Mouse (Mus musculus) limb, embryonic 12.5 days (tissue): ENCODE results near the gene Flnb. TPM values are rescaled to one million over a fixed set of nuclear protein-coding genes. Genes with fewer than 3 reads are reported as not detected.

Experiments used
- ATAC-seq: fragments of 200-750 bp; cut with Nextera tagmentation; 2 replicates; pipeline ENCODE4 v1.8.0; 2017; ENCODE audit warnings: low read depth, moderate TSS enrichment; ENCODE audit not compliant: insufficient number of reproducible peaks, insufficient read depth, low FRiP score, low TSS enrichment
- H3K27ac ChIP-seq: fragments of 300-500 bp; sonication (generic); 2 replicates; pipeline ENCODE4 v1.5.1; 2016; ENCODE audit warnings: mild to moderate bottlenecking, moderate library complexity
- H3K27me3 ChIP-seq: fragments of 300-500 bp; sonication (generic); 2 replicates; pipeline ENCODE4 v1.6.1; 2016; ENCODE audit warnings: mild to moderate bottlenecking, moderate library complexity
- H3K36me3 ChIP-seq: fragments of 300-500 bp; sonication (generic); 2 replicates; pipeline ENCODE4 v1.6.1; 2016; ENCODE audit warnings: mild to moderate bottlenecking, moderate library complexity
- H3K4me1 ChIP-seq: fragments of 300-500 bp; sonication (generic); replicated peaks from 2 replicates; pipeline ENCODE4 v1.6.1; 2016
- H3K4me2 ChIP-seq: fragments of 300-500 bp; sonication (generic); 2 replicates; pipeline ENCODE4 v1.6.1; 2016; ENCODE audit warnings: mild to moderate bottlenecking, moderate library complexity
- H3K4me3 ChIP-seq: fragments of 300-500 bp; sonication (generic); replicated peaks from 2 replicates; pipeline ENCODE4 v1.5.1; 2016; ENCODE audit warnings: mild to moderate bottlenecking
- H3K9ac ChIP-seq: fragments of 300-500 bp; sonication (generic); replicated peaks from 2 replicates; pipeline ENCODE4 v1.6.1; 2016; ENCODE audit warnings: mild to moderate bottlenecking, moderate library complexity
- H3K9me3 ChIP-seq: fragments of 300-500 bp; sonication (generic); 2 replicates; pipeline ENCODE4 v1.6.1; 2016; ENCODE audit warnings: mild to moderate bottlenecking, moderate library complexity
- WGBS: fragments of 180-500 bp; shearing (Covaris S2); methylation state at CpG from one replicate; pipeline ENCODE4 v1.1.7; 2016; 5-methylcytosine and 5-hydroxymethylcytosine counted together
- polyA plus RNA-seq: library from polyadenylated mRNA; unstranded; fragments of >200 nt; fragmentation: Nextera tagmentation; extraction: Ambion mirVana; gene quantifications from 2 replicates; pipeline ENCODE4 v1.2.1, GENCODE M21; 2016

Gene Flnb
- polyA plus RNA-seq, 1 experiment from 2014 or later = 56.7 TPM

GRCm38 (mm10) chr14:7974643-7975042 lies 156.9 kb downstream of the Flnb start:
- H3K4me3 ChIP-seq = no peak overlapping the region
- ATAC-seq = no peak
- no peaks in the 10 kb centered on the region for H3K4me1 ChIP-seq
- no peaks in the 10 kb centered on the region for H3K36me3 ChIP-seq
- no peaks in the 10 kb centered on the region for H3K9me3 ChIP-seq
- no peak overlapping the region for H3K9ac ChIP-seq
- WGBS = 74% methylated on average over 1 of the region's 1 CpGs
- no peak overlapping the region for H3K27ac ChIP-seq
- H3K4me2 ChIP-seq = no peak overlapping the region
- no peaks in the 10 kb centered on the region for H3K27me3 ChIP-seq

- Histone ChIP-seq H3K9ac (no peak overlapping the region), H3K9me3 (no peaks in the 10 kb centered on the region), H3K36me3 (no peaks in the 10 kb centered on the region), H3K4me2 (no peak overlapping the region), H3K4me1 (no peaks in the 10 kb centered on the region), H3K27ac (no peak overlapping the region), H3K4me3 (no peak overlapping the region), H3K27me3 (no peaks in the 10 kb centered on the region)
- 85% methylated on average over 6 of the region's 6 CpGs for WGBS
- ATAC-seq = no peak
Observed at GRCm38 (mm10) chr14:7975177-7975576, 157.4 kb downstream of the Flnb start.

- no peak for ATAC-seq
- 86% methylated on average over 1 of the region's 1 CpGs for WGBS
Observed at GRCm38 (mm10) chr14:7977471-7977870, 159.7 kb downstream of the Flnb start.

DNA sequence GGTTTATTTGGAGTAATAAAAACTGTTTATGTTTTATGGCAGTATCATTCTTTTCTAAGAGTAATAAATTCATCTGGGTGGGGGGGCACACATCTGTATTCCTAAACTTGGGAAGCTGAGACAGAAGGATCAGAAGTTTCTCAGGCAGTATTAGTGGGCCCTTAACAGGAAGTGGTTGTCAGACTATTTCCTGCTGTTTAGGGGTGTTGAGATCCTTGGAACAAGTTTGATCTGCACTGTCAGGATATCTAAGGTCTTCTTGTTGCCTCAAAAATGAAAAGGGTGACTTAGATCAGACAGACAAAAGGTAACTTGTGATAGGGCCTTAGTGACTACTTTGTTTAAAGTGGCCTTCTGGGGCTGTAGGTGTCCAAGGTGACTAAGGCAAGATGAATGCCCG lies 160.4 kb downstream of the Flnb start:
- H3K4me1 ChIP-seq = no peaks in the 10 kb centered on the region
- no peak overlapping the region for H3K9ac ChIP-seq
- no peaks in the 10 kb centered on the region for H3K9me3 ChIP-seq
- no peak overlapping the region for H3K27ac ChIP-seq
- ATAC-seq = no peak
- no peaks in the 10 kb centered on the region for H3K36me3 ChIP-seq
- WGBS = 84% methylated on average over 1 of the region's 1 CpGs
- no peak overlapping the region for H3K4me2 ChIP-seq
- H3K27me3 ChIP-seq = no peaks in the 10 kb centered on the region
- H3K4me3 ChIP-seq = no peak overlapping the region

More at GRCm38 (mm10) chr14:7977471-7977870, 159.7 kb downstream of the Flnb start:
- no peak overlapping the region for H3K4me3 ChIP-seq
- H3K27ac ChIP-seq = no peak overlapping the region
- H3K9me3 ChIP-seq = no peaks in the 10 kb centered on the region
- H3K27me3 ChIP-seq = no peaks in the 10 kb centered on the region
- H3K9ac ChIP-seq = no peak overlapping the region
- no peaks in the 10 kb centered on the region for H3K4me1 ChIP-seq
- H3K36me3 ChIP-seq = no peaks in the 10 kb centered on the region
- H3K4me2 ChIP-seq = no peak overlapping the region

GRCm38 (mm10) chr14:7981226-7981625 lies 163.5 kb downstream of the Flnb start:
- Histone ChIP-seq H3K9me3 (no peaks in the 10 kb centered on the region), H3K4me1 (no peaks in the 10 kb centered on the region), H3K27ac (no peak overlapping the region), H3K36me3 (no peaks in the 10 kb centered on the region), H3K9ac (no peak overlapping the region), H3K4me3 (no peak overlapping the region), H3K4me2 (no peak overlapping the region), H3K27me3 (no peaks in the 10 kb centered on the region)
- ATAC-seq = no peak
- 95% methylated on average over 1 of the region's 1 CpGs for WGBS

DNA sequence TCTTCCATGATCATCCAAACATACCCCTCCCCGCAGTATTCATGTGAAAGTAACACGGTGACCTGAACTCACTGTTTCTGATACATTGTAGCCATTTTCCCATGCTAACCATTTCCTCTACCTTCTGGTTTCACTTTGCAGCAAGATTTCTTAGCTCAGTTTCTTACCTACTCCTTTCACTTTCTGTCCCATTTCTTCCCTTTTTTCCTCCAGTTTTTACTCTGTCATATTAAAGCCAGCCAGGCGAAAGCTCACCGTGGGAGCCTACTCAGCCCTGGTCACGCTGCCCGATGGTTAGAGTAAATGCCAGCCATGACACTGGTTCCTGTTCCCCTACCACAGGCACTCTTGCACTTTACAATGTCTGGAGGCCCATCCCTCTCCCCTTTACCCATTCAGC lies 169.2 kb downstream of the Flnb start:
- no peaks in the 10 kb centered on the region for H3K27me3 ChIP-seq
- no peaks in the 10 kb centered on the region for H3K36me3 ChIP-seq
- peaks cover 4% of the 10 kb centered on the region; the same call in 1 of the 2 replicates for H3K4me1 ChIP-seq
- no peak overlapping the region for H3K4me3 ChIP-seq
- H3K9ac ChIP-seq = no peak overlapping the region
- no peaks in the 10 kb centered on the region for H3K9me3 ChIP-seq
- no peak overlapping the region for H3K4me2 ChIP-seq
- ATAC-seq = no peak
- WGBS = 90% methylated on average over 6 of the region's 6 CpGs
- H3K27ac ChIP-seq = no peak overlapping the region

DNA sequence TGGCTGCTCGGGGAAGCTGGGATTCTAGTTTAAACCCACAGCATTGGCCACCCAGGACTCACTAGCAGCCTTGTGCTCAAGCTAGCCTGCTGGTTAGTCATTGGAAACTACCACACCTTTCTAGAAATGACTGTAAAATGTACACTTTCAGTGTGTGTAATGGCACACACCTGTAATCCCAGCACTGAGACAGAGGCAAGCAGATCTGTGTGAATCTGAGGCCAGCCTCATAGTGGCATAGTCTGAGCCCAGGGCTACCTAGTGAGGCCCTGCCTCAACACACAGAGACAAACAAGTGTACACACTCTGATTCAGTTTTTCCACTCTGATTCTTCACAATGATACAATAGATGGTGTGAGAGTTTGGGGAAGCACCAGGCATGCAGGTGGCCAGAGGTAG lies 171.6 kb downstream of the Flnb start:
- no peak for ATAC-seq

GRCm38 (mm10) chr14:7989961-7990360 lies 172.2 kb downstream of the Flnb start:
- H3K36me3 ChIP-seq = no peaks in the 10 kb centered on the region
- no peaks in the 10 kb centered on the region; the same call in 1 of the 2 replicates for H3K27me3 ChIP-seq
- ATAC-seq = no peak
- 77% methylated on average over 3 of the region's 3 CpGs for WGBS
- H3K4me2 ChIP-seq = no peak overlapping the region
- no peaks in the 10 kb centered on the region for H3K9me3 ChIP-seq
- H3K27ac ChIP-seq = no peak overlapping the region
- H3K9ac ChIP-seq = no peak overlapping the region
- peaks cover 4% of the 10 kb centered on the region; the same call in 1 of the 2 replicates for H3K4me1 ChIP-seq
- no peak overlapping the region for H3K4me3 ChIP-seq

More for the DNA sequence above, 171.6 kb downstream of the Flnb start:
- no peak overlapping the region for H3K9ac ChIP-seq
- 64% methylated on average over 1 of the region's 1 CpGs for WGBS
- H3K27me3 ChIP-seq = no peaks in the 10 kb centered on the region; the same call in 1 of the 2 replicates
- no peaks in the 10 kb centered on the region for H3K9me3 ChIP-seq
- no peak overlapping the region for H3K4me3 ChIP-seq
- H3K4me1 ChIP-seq = peaks cover 4% of the 10 kb centered on the region; the same call in 1 of the 2 replicates
- no peaks in the 10 kb centered on the region for H3K36me3 ChIP-seq
- H3K4me2 ChIP-seq = no peak overlapping the region
- H3K27ac ChIP-seq = no peak overlapping the region

DNA sequence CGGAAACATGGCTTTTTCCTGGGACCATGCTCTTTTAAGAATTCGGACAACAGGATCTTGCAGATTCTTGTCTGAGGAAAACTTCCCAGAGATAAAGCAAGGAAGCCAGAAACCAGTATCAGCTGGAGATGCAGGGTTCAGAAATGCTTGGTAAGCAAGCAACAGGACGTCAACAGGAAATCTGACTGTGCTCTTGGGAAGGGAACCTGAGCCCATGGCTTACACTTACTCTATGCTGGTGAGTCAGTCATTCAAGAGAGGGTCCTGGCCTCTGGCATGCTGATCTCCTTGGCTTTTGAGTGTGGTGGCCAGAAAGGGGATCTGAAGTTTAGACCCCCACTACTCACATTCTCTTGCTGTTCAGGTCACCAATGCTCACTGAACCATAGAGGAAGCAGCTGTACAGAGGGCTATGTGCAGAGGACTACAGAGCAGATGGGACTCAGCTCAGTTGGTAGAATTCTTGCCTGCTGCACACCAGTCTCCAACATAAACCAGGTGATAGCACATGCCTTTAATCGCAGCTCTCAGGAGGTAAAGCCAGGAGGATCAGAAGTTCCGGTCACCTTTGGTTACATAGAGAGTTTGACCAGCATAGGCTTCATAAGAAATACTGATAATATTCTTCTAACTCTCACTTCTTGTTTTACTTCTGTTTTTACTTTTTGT lies 173.5 kb downstream of the Flnb start:
- 81% methylated on average over 5 of the region's 5 CpGs for WGBS
- peaks cover 5% of the 10 kb centered on the region for H3K27me3 ChIP-seq
- no peaks in the 10 kb centered on the region for H3K9me3 ChIP-seq
- no peak for ATAC-seq
- no peaks in the 10 kb centered on the region for H3K36me3 ChIP-seq
- H3K4me1 ChIP-seq = peaks cover 4% of the 10 kb centered on the region; the same call in 1 of the 2 replicates
- no peak overlapping the region for H3K4me2 ChIP-seq
- no peak overlapping the region for H3K27ac ChIP-seq
- H3K4me3 ChIP-seq = no peak overlapping the region
- no peak overlapping the region for H3K9ac ChIP-seq

DNA sequence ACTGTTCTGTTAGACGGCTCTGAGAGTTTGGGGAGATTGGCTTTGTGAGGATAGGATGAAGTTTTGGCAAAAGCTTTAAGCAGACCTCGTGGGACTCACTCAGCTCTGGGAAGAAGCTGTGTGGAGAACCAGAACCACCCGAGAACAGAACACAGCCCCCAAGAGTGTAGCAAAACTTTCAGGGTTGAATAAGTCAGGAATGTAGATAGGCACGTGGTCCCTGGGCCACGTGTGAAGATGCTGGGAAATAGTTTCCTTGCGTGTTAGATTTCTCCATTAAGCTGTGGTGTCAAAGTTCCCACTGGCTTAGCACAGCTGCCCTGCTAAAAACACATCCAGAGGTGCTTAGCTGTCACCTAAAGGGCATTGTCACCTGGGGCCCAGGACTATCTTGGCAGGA lies 174.4 kb downstream of the Flnb start:
- Histone ChIP-seq H3K4me1 (peaks cover 4% of the 10 kb centered on the region; the same call in 1 of the 2 replicates), H3K4me3 (no peak overlapping the region), H3K9me3 (no peaks in the 10 kb centered on the region), H3K9ac (no peak overlapping the region), H3K36me3 (no peaks in the 10 kb centered on the region), H3K4me2 (no peak overlapping the region), H3K27ac (no peak overlapping the region), H3K27me3 (peaks cover 5% of the 10 kb centered on the region)
- no peak for ATAC-seq
- WGBS = 54% methylated on average over 6 of the region's 6 CpGs

GRCm38 (mm10) chr14:7994271-7994767 lies 176.6 kb downstream of the Flnb start, which contains the start of gene Dnase1l3:
Dnase1l3 (minus strand) TSS chr14:7994573.
- Histone ChIP-seq H3K27me3 (peaks cover 13% of the 10 kb centered on the region), H3K36me3 (no peaks in the 10 kb centered on the region), H3K4me2 (no peak within 1 kb of the TSS), H3K9ac (no peak within 1 kb of the TSS), H3K4me1 (peaks cover 4% of the 10 kb centered on the region; the same call in 1 of the 2 replicates), H3K9me3 (no peaks in the 10 kb centered on the region), H3K4me3 (no peak within 1 kb of the TSS), H3K27ac (no peak within 1 kb of the TSS)
- WGBS = 72% methylated on average over 8 of the region's 8 CpGs
- no peak for ATAC-seq
